Mouse (Mus musculus) heart, embryonic 13.5 days (tissue): ENCODE measurements around the gene Rnft2. TPM values are rescaled to one million over a fixed set of nuclear protein-coding genes. Genes with fewer than 3 reads are reported as not detected.

Source experiments
- ATAC-seq: fragments of 200-750 bp; cut with Nextera tagmentation; 2 replicates; pipeline ENCODE4 v1.8.0; 2017; ENCODE audit warnings: moderate TSS enrichment; ENCODE audit not compliant: insufficient number of reproducible peaks, low FRiP score, low TSS enrichment; ENCODE audit errors: extremely low read depth
- H3K27ac ChIP-seq: fragments of 300-500 bp; sonication (generic); replicated peaks from 2 replicates; pipeline ENCODE4 v1.5.1; 2015; ENCODE audit warnings: moderate library complexity, mild to moderate bottlenecking, inconsistent platforms
- H3K27me3 ChIP-seq: fragments of 300-500 bp; sonication (generic); replicated peaks from 2 replicates; pipeline ENCODE4 v1.6.1; 2015; ENCODE audit warnings: mild to moderate bottlenecking, inconsistent platforms
- H3K36me3 ChIP-seq: fragments of 300-500 bp; sonication (generic); 2 replicates; pipeline ENCODE4 v1.6.1; 2015; ENCODE audit warnings: mild to moderate bottlenecking, inconsistent platforms
- H3K4me1 ChIP-seq: fragments of 300-500 bp; sonication (generic); 2 replicates; pipeline ENCODE4 v1.6.1; 2015; ENCODE audit warnings: inconsistent platforms
- H3K4me2 ChIP-seq: fragments of 300-500 bp; sonication (generic); 2 replicates; pipeline ENCODE4 v1.6.1; 2015; ENCODE audit warnings: inconsistent platforms, mild to moderate bottlenecking, moderate library complexity
- H3K4me3 ChIP-seq: fragments of 300-500 bp; sonication (generic); 2 replicates; pipeline ENCODE4 v1.5.1; 2015; ENCODE audit warnings: moderate library complexity, mild to moderate bottlenecking, inconsistent platforms
- H3K9ac ChIP-seq: fragments of 300-500 bp; sonication (generic); 2 replicates; pipeline ENCODE4 v1.6.1; 2015; ENCODE audit warnings: inconsistent platforms, mild to moderate bottlenecking, moderate library complexity
- H3K9me3 ChIP-seq: fragments of 300-500 bp; sonication (generic); 2 replicates; pipeline ENCODE4 v1.6.1; 2016; ENCODE audit warnings: inconsistent platforms
- WGBS: fragments of 180-500 bp; shearing (Covaris S2); methylation state at CpG from one replicate; pipeline ENCODE4 v1.1.7; 2015; ENCODE audit warnings: mixed read lengths; 5-methylcytosine and 5-hydroxymethylcytosine counted together
- polyA plus RNA-seq: library from polyadenylated mRNA; unstranded; fragments of >200 nt; fragmentation: Nextera tagmentation; extraction: Ambion mirVana; gene quantifications from 2 replicates; pipeline ENCODE4 v1.2.1, GENCODE M21; 2015

Rnft2 gene
- polyA plus RNA-seq, 1 experiment from 2014 or later: 2.2 TPM

- H3K27ac ChIP-seq: no peak overlapping the region
- H3K4me1 ChIP-seq: peaks cover 29% of the 10 kb centered on the region
- peak overlapping the region; percentile 54 for H3K4me3 ChIP-seq
- no peaks in the 10 kb centered on the region for H3K36me3 ChIP-seq
- H3K4me2 ChIP-seq: peak overlapping the region; percentile 78
- peaks cover 5% of the 10 kb centered on the region for H3K9me3 ChIP-seq
- no peak for ATAC-seq
- H3K27me3 ChIP-seq: peaks cover 98% of the 10 kb centered on the region
- under 1% methylated on average over 32 of the region's 36 CpGs for WGBS
- peak overlapping the region; percentile 64; the same call in 1 of the 2 replicates for H3K9ac ChIP-seq
Measured at GRCm38 (mm10) chr5:118171665-118172064, 73.3 kb downstream of the Rnft2 start.

GRCm38 (mm10) chr5:118170888-118171529, 73.9 kb downstream of the Rnft2 start:
- H3K27me3 ChIP-seq: peaks cover 100% of the 10 kb centered on the region
- peaks cover 29% of the 10 kb centered on the region for H3K4me1 ChIP-seq
- peak overlapping the region; percentile 54 for H3K4me3 ChIP-seq
- peaks cover 5% of the 10 kb centered on the region for H3K9me3 ChIP-seq
- H3K9ac ChIP-seq: 0 out of 2 replicates have a peak overlapping the region, but pooled peaks have one; percentile 64
- no peaks in the 10 kb centered on the region for H3K36me3 ChIP-seq
- ATAC-seq: no peak
- WGBS: under 1% methylated on average over 25 of the region's 25 CpGs
- H3K4me2 ChIP-seq: peak overlapping the region; percentile 78
- H3K27ac ChIP-seq: no peak overlapping the region

GRCm38 (mm10) chr5:118169222-118170221, 75.4 kb downstream of the Rnft2 start:
- Histone ChIP-seq H3K27me3 (peaks cover 95% of the 10 kb centered on the region), H3K36me3 (no peaks in the 10 kb centered on the region), H3K27ac (no peak overlapping the region), H3K4me3 (peak overlapping the region; percentile 61), H3K4me2 (peak overlapping the region; percentile 99), H3K9ac (peak overlapping the region; percentile 73), H3K4me1 (peaks cover 25% of the 10 kb centered on the region), H3K9me3 (no peaks in the 10 kb centered on the region)
- under 1% methylated on average over 114 of the region's 117 CpGs for WGBS
- peak; percentile 37; the same call in 1 of the 2 replicates for ATAC-seq

GRCm38 (mm10) chr5:118167561-118167995, 77.3 kb downstream of the Rnft2 start:
- Histone ChIP-seq H3K4me2 (no peak overlapping the region), H3K9ac (no peak overlapping the region), H3K27me3 (peaks cover 95% of the 10 kb centered on the region), H3K27ac (no peak overlapping the region), H3K9me3 (no peaks in the 10 kb centered on the region), H3K4me1 (peaks cover 22% of the 10 kb centered on the region), H3K4me3 (no peak overlapping the region), H3K36me3 (no peaks in the 10 kb centered on the region)
- ATAC-seq: no peak
- WGBS: 53% methylated on average over 8 of the region's 8 CpGs

GRCm38 (mm10) chr5:118165462-118165861, 79.5 kb downstream of the Rnft2 start:
- Histone ChIP-seq H3K4me1 (peaks cover 6% of the 10 kb centered on the region), H3K4me3 (no peak overlapping the region)

GRCm38 (mm10) chr5:118164581-118164980, 80.3 kb downstream of the Rnft2 start, which contains the start of gene Hrk:
Gene Hrk (plus strand): TSS chr5:118164648.
- Histone ChIP-seq H3K4me1 (peaks cover 6% of the 10 kb centered on the region), H3K9ac (no peak within 1 kb of the TSS), H3K36me3 (no peaks in the 10 kb centered on the region), H3K4me2 (no peak within 1 kb of the TSS), H3K9me3 (no peaks in the 10 kb centered on the region), H3K27me3 (peaks cover 95% of the 10 kb centered on the region), H3K27ac (no peak within 1 kb of the TSS), H3K4me3 (no peak within 1 kb of the TSS)
- 53% methylated on average over 12 of the region's 12 CpGs for WGBS
- no peak for ATAC-seq

More at GRCm38 (mm10) chr5:118165462-118165861, 79.5 kb downstream of the Rnft2 start:
- no peak overlapping the region for H3K9ac ChIP-seq
- H3K4me2 ChIP-seq: no peak overlapping the region
- no peaks in the 10 kb centered on the region for H3K36me3 ChIP-seq
- H3K27ac ChIP-seq: no peak overlapping the region
- no peaks in the 10 kb centered on the region for H3K9me3 ChIP-seq
- H3K27me3 ChIP-seq: peaks cover 95% of the 10 kb centered on the region
- no peak for ATAC-seq

GRCm38 (mm10) chr5:118160691-118161090, 84.2 kb downstream of the Rnft2 start:
- Histone ChIP-seq H3K9ac (no peak overlapping the region), H3K36me3 (no peaks in the 10 kb centered on the region), H3K4me3 (no peak overlapping the region), H3K4me2 (no peak overlapping the region), H3K27me3 (peaks cover 63% of the 10 kb centered on the region), H3K4me1 (peaks cover 14% of the 10 kb centered on the region), H3K27ac (no peak overlapping the region), H3K9me3 (no peaks in the 10 kb centered on the region)
- no peak for ATAC-seq
- 42% methylated on average over 4 of the region's 4 CpGs for WGBS

- ATAC-seq: no peak
- Histone ChIP-seq H3K9ac (no peak overlapping the region), H3K27me3 (peaks cover 28% of the 10 kb centered on the region), H3K9me3 (no peaks in the 10 kb centered on the region), H3K4me2 (no peak overlapping the region), H3K27ac (no peak overlapping the region), H3K36me3 (peaks cover 9% of the 10 kb centered on the region; the same call in 1 of the 2 replicates), H3K4me1 (peaks cover 35% of the 10 kb centered on the region), H3K4me3 (no peak overlapping the region)
- WGBS: 17% methylated on average over 4 of the region's 4 CpGs
Measured at GRCm38 (mm10) chr5:118156976-118157375, 87.9 kb downstream of the Rnft2 start.

- ATAC-seq: no peak
- Histone ChIP-seq H3K27ac (no peak overlapping the region), H3K4me2 (peak overlapping the region; percentile 75), H3K27me3 (peaks cover 13% of the 10 kb centered on the region), H3K4me1 (peaks cover 39% of the 10 kb centered on the region), H3K9me3 (no peaks in the 10 kb centered on the region), H3K36me3 (peaks cover 21% of the 10 kb centered on the region), H3K9ac (peak overlapping the region; percentile 90), H3K4me3 (peak overlapping the region; percentile 76)
- 18% methylated on average over 9 of the region's 9 CpGs for WGBS
Measured at GRCm38 (mm10) chr5:118155565-118155947, 89.4 kb downstream of the Rnft2 start.

GRCm38 (mm10) chr5:118154839-118155564, 89.9 kb downstream of the Rnft2 start, which contains the start of gene Fbxw8:
Gene Fbxw8 (minus strand): TSS chr5:118155464.
- Histone ChIP-seq H3K4me2 (peak within 1 kb of the TSS; percentile 75), H3K27ac (peak within 1 kb of the TSS; percentile 41), H3K9ac (peak within 1 kb of the TSS; percentile 90), H3K4me3 (peak within 1 kb of the TSS; percentile 76), H3K27me3 (peaks cover 8% of the 10 kb centered on the region), H3K4me1 (peaks cover 44% of the 10 kb centered on the region), H3K36me3 (peaks cover 21% of the 10 kb centered on the region), H3K9me3 (no peaks in the 10 kb centered on the region)
- peak; percentile 32; the same call in 1 of the 2 replicates for ATAC-seq
- under 1% methylated on average over 67 of the region's 67 CpGs for WGBS
